Mouse (Mus musculus) olfactory bulb, adult 2 months (tissue): Measurements from ENCODE around the gene Selenbp1.
"Not testable (repeated sequence)": the region's sequence is repeated elsewhere in the genome, so short reads cannot be mapped to it uniquely, and the experiment has no call there.

Experiments used
- CTCF ChIP-seq: fragments of 200-500 bp; IDR thresholded peaks from 2 replicates; pipeline ENCODE4 v1.5.1; 2012; ENCODE audit warnings: low read depth, mild to moderate bottlenecking, low read length, moderate library complexity; ENCODE audit not compliant: insufficient read depth
- POLR2A ChIP-seq: fragments of 200-500 bp; IDR thresholded peaks from 2 replicates; pipeline ENCODE4 v1.6.1; 2012; ENCODE audit warnings: mild to moderate bottlenecking, low read depth, low read length, moderate library complexity; ENCODE audit not compliant: insufficient read depth

- TF ChIP-seq CTCF, POLR2A: not testable (repeated sequence)
These were observed 28.1 kb upstream of the Selenbp1 start for GRCm38 (mm10) chr3:94904759-94905158.
